Mouse (Mus musculus): ENCODE measurements around the gene Azgp1. TPM values are rescaled to one million over a fixed set of nuclear protein-coding genes. Genes with fewer than 3 reads are reported as not detected.

Azgp1 gene
- polyA plus RNA-seq, 1 experiment from 2014 or later, result 0.09 TPM

DNA sequence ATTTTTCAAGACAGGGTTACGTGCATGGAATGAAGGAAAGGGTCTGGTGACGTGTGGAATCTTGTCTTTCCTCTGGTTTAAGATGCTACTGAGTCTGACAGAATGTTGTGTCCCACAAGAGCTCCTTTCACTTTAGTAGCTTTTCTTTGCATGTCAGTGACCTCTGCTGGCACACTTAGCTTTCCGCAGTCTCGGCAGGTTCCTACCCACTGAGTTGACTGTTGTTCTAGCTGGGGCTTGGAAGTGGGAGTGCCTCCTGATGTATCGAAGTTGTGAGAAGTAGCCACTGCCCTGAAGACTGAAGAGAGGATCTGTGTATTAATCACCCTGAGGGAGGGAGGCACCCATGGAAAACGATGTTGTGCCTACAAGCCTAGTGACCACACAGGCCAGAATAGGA, 30.1 kb upstream of the Azgp1 start:
- DNase-seq (ENCODE audit: low spot score), result peak; percentile 38
- TF ChIP-seq CTCF (IDR thresholded peaks at IDR 0.05; ENCODE audit: low read depth), result peak; percentile 59
- Histone ChIP-seq H3K9me3 (replicated peaks; ENCODE audit: low read length) (no peaks in the 10 kb centered on the region), H3K4me1 (replicated peaks; ENCODE audit: insufficient read depth, low read length) (no peaks in the 10 kb centered on the region), H3K27ac (no peak overlapping the region), H3K36me3 (ENCODE audit: insufficient read depth, low read length) (no peaks in the 10 kb centered on the region), H3K27me3 (ENCODE audit: insufficient read depth, low read length) (no peaks in the 10 kb centered on the region), H3K9ac (ENCODE audit: low read depth, low read length) (no peak overlapping the region), H3K4me2 (ENCODE audit: low read length) (no peak overlapping the region), H3K4me3 (replicated peaks; ENCODE audit: low read depth, low read length) (no peak overlapping the region)
- 25% methylated on average over 6 of the region's 6 CpGs for WGBS
- no peak for ATAC-seq (replicated peaks; ENCODE audit: low FRiP score, low read depth)

- Histone ChIP-seq H3K27ac (no peak overlapping the region), H3K36me3 (ENCODE audit: insufficient read depth, low read length) (no peaks in the 10 kb centered on the region), H3K4me1 (replicated peaks; ENCODE audit: insufficient read depth, low read length) (no peaks in the 10 kb centered on the region), H3K9me3 (replicated peaks; ENCODE audit: low read length) (no peaks in the 10 kb centered on the region), H3K4me2 (ENCODE audit: low read length) (no peak overlapping the region), H3K27me3 (ENCODE audit: insufficient read depth, low read length) (no peaks in the 10 kb centered on the region), H3K4me3 (replicated peaks; ENCODE audit: low read depth, low read length) (no peak overlapping the region), H3K9ac (ENCODE audit: low read depth, low read length) (no peak overlapping the region)
- DNase-seq (ENCODE audit: low spot score), result no peak
- 92% methylated on average over 3 of the region's 3 CpGs for WGBS
- TF ChIP-seq CTCF (IDR thresholded peaks at IDR 0.05; ENCODE audit: low read depth), result no peak
- no peak for ATAC-seq (replicated peaks; ENCODE audit: low FRiP score, low read depth)
Observed at GRCm38 (mm10) chr5:137956404-137956803, 24.9 kb upstream of the Azgp1 start.

- WGBS, result 80% methylated on average over 8 of the region's 8 CpGs
- TF ChIP-seq CTCF (IDR thresholded peaks at IDR 0.05; ENCODE audit: low read depth), result no peak
- no peak within 1 kb of the TSS for H3K4me2 ChIP-seq (ENCODE audit: low read length)
- H3K27ac ChIP-seq, result no peak within 1 kb of the TSS
- H3K4me1 ChIP-seq (replicated peaks; ENCODE audit: insufficient read depth, low read length), result no peaks in the 10 kb centered on the region
- no peak within 1 kb of the TSS for H3K9ac ChIP-seq (ENCODE audit: low read depth, low read length)
- H3K9me3 ChIP-seq (replicated peaks; ENCODE audit: low read length), result no peaks in the 10 kb centered on the region
- DNase-seq (ENCODE audit: low spot score), result no peak
- ATAC-seq (replicated peaks; ENCODE audit: low FRiP score, low read depth), result no peak
- H3K27me3 ChIP-seq (ENCODE audit: insufficient read depth, low read length), result no peaks in the 10 kb centered on the region
- no peaks in the 10 kb centered on the region for H3K36me3 ChIP-seq (ENCODE audit: insufficient read depth, low read length)
- H3K4me3 ChIP-seq (replicated peaks; ENCODE audit: low read depth, low read length), result no peak within 1 kb of the TSS
Observed at GRCm38 (mm10) chr5:137962945-137963344, 18.4 kb upstream of the Azgp1 start, which contains the start of gene Gjc3. Gene Gjc3 (minus strand): TSS chr5:137963098.

- Histone ChIP-seq H3K36me3 (ENCODE audit: insufficient read depth, low read length) (no peaks in the 10 kb centered on the region), H3K27me3 (ENCODE audit: insufficient read depth, low read length) (no peaks in the 10 kb centered on the region), H3K9me3 (replicated peaks; ENCODE audit: low read length) (no peaks in the 10 kb centered on the region), H3K4me3 (replicated peaks; ENCODE audit: low read depth, low read length) (no peak overlapping the region), H3K4me2 (ENCODE audit: low read length) (no peak overlapping the region), H3K4me1 (replicated peaks; ENCODE audit: insufficient read depth, low read length) (no peaks in the 10 kb centered on the region), H3K27ac (no peak overlapping the region), H3K9ac (ENCODE audit: low read depth, low read length) (no peak overlapping the region)
- DNase-seq (ENCODE audit: low spot score), result no peak
- TF ChIP-seq CTCF (IDR thresholded peaks at IDR 0.05; ENCODE audit: low read depth), result no peak
- no peak for ATAC-seq (replicated peaks; ENCODE audit: low FRiP score, low read depth)
Observed at GRCm38 (mm10) chr5:137966492-137966891, 14.8 kb upstream of the Azgp1 start.

DNA sequence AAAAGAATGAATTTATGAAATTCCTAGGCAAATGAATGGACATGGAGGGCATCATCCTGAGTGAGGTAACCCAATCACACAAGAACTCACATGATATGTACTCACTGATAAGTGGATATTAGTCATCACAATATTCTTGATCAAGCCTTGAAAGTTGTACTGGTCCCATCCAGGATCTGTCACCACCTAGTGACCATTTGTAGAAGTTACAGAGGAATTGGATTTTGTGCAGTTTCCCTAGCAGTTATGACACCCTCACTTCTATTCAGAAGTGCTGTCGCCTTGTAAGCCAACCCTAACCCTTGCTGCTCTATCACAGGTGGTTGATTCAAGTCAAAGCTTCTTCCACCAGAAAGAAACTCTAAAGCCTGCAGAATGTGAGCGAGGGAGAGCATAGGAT, 8.2 kb upstream of the Azgp1 start:
- no peak overlapping the region for H3K4me3 ChIP-seq (replicated peaks; ENCODE audit: low read depth, low read length)
- no peak overlapping the region for H3K27ac ChIP-seq
- DNase-seq (ENCODE audit: low spot score) (no peak), ATAC-seq (replicated peaks; ENCODE audit: low FRiP score, low read depth) (no peak)
- TF ChIP-seq CTCF (IDR thresholded peaks at IDR 0.05; ENCODE audit: low read depth), result peak; percentile 18; the same call in 1 of the 2 replicates
- no peaks in the 10 kb centered on the region for H3K36me3 ChIP-seq (ENCODE audit: insufficient read depth, low read length)
- no peaks in the 10 kb centered on the region for H3K4me1 ChIP-seq (replicated peaks; ENCODE audit: insufficient read depth, low read length)
- no peak overlapping the region for H3K9ac ChIP-seq (ENCODE audit: low read depth, low read length)
- H3K27me3 ChIP-seq (ENCODE audit: insufficient read depth, low read length), result no peaks in the 10 kb centered on the region
- no peaks in the 10 kb centered on the region for H3K9me3 ChIP-seq (replicated peaks; ENCODE audit: low read length)
- no peak overlapping the region for H3K4me2 ChIP-seq (ENCODE audit: low read length)
- WGBS, result 67% methylated on average over 2 of the region's 2 CpGs

DNA sequence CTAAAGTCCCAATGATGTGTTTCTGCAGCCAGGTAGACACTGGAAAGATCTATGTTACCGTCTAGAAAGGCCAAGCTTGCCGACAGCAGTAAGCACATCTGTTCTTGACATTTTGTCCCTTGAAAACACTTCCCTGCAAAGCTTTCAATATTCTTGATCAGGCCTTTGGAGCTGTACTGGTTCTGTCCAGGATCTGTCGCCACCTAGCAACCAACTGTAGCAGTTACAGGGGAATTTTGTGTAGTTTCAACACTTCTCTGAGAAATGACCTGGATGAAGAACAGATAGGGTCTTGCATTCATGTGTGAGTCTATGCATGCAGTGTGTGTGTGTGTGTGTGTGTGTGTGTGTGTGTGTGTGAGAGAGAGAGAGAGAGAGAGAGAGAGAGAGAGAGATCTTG, 7.6 kb upstream of the Azgp1 start:
- no peak overlapping the region for H3K27ac ChIP-seq
- no peak overlapping the region for H3K9ac ChIP-seq (ENCODE audit: low read depth, low read length)
- no peaks in the 10 kb centered on the region for H3K36me3 ChIP-seq (ENCODE audit: insufficient read depth, low read length)
- no peak for ATAC-seq (replicated peaks; ENCODE audit: low FRiP score, low read depth)
- H3K27me3 ChIP-seq (ENCODE audit: insufficient read depth, low read length), result no peaks in the 10 kb centered on the region
- WGBS, result 48% methylated on average over 3 of the region's 3 CpGs
- H3K4me2 ChIP-seq (ENCODE audit: low read length), result no peak overlapping the region
- DNase-seq (ENCODE audit: low spot score), result peak; percentile 41
- peak; percentile 59 for TF ChIP-seq CTCF (IDR thresholded peaks at IDR 0.05; ENCODE audit: low read depth)
- no peaks in the 10 kb centered on the region for H3K9me3 ChIP-seq (replicated peaks; ENCODE audit: low read length)
- H3K4me1 ChIP-seq (replicated peaks; ENCODE audit: insufficient read depth, low read length), result no peaks in the 10 kb centered on the region
- no peak overlapping the region for H3K4me3 ChIP-seq (replicated peaks; ENCODE audit: low read depth, low read length)

- H3K4me3 ChIP-seq (replicated peaks; ENCODE audit: low read depth, low read length), result no peak overlapping the region
- ATAC-seq (replicated peaks; ENCODE audit: low FRiP score, low read depth) (no peak), DNase-seq (ENCODE audit: low spot score) (no peak)
- WGBS, result 71% methylated on average over 3 of the region's 3 CpGs
- H3K27ac ChIP-seq, result no peak overlapping the region
- H3K4me1 ChIP-seq (replicated peaks; ENCODE audit: insufficient read depth, low read length), result no peaks in the 10 kb centered on the region
- no peaks in the 10 kb centered on the region for H3K9me3 ChIP-seq (replicated peaks; ENCODE audit: low read length)
- no peaks in the 10 kb centered on the region for H3K36me3 ChIP-seq (ENCODE audit: insufficient read depth, low read length)
- H3K27me3 ChIP-seq (ENCODE audit: insufficient read depth, low read length), result no peaks in the 10 kb centered on the region
- no peak for TF ChIP-seq CTCF (IDR thresholded peaks at IDR 0.05; ENCODE audit: low read depth)
- H3K9ac ChIP-seq (ENCODE audit: low read depth, low read length), result no peak overlapping the region
- H3K4me2 ChIP-seq (ENCODE audit: low read length), result no peak overlapping the region
Observed at GRCm38 (mm10) chr5:137974724-137975123, 6.6 kb upstream of the Azgp1 start.
